Mouse (Mus musculus) kidney, postnatal 0 days (tissue): ENCODE data around the gene Rhbdf2. TPM values are rescaled to one million over a fixed set of nuclear protein-coding genes. Genes with fewer than 3 reads are reported as not detected.

Experiments
- ATAC-seq: fragments of 200-750 bp; cut with Nextera tagmentation; replicated peaks from 2 replicates; pipeline ENCODE4 v1.8.0; 2017; ENCODE audit warnings: low read depth, moderate number of reproducible peaks, moderate TSS enrichment, moderate library complexity; ENCODE audit not compliant: low FRiP score
- DNase-seq: peaks from one replicate; pipeline ENCODE4 v3.0.0-alpha.2; 2016; ENCODE audit warnings: low spot score
- H3K27ac ChIP-seq: fragments of 300-500 bp; sonication (generic); 2 replicates; pipeline ENCODE4 v1.5.1; 2014; ENCODE audit warnings: mild to moderate bottlenecking
- H3K27me3 ChIP-seq: fragments of 300-500 bp; sonication (generic); 2 replicates; pipeline ENCODE4 v1.6.1; 2014; ENCODE audit warnings: low read length, mixed read lengths; ENCODE audit not compliant: insufficient read depth
- H3K36me3 ChIP-seq: fragments of 300-500 bp; sonication (generic); 2 replicates; pipeline ENCODE4 v1.6.1; 2014; ENCODE audit warnings: low read length, mixed read lengths; ENCODE audit not compliant: insufficient read depth
- H3K4me1 ChIP-seq: fragments of 300-500 bp; sonication (generic); replicated peaks from 2 replicates; pipeline ENCODE4 v1.6.1; 2014; ENCODE audit warnings: antibody characterized with exemption, low read length, mixed read lengths; ENCODE audit not compliant: insufficient read depth
- H3K4me2 ChIP-seq: fragments of 300-500 bp; sonication (generic); 2 replicates; pipeline ENCODE4 v1.6.1; 2014; ENCODE audit warnings: mild to moderate bottlenecking, low read length, moderate library complexity, mixed read lengths
- H3K4me3 ChIP-seq: fragments of 300-500 bp; sonication (generic); replicated peaks from 2 replicates; pipeline ENCODE4 v1.5.1; 2014; ENCODE audit warnings: low read depth, low read length
- H3K9ac ChIP-seq: fragments of 300-500 bp; sonication (generic); 2 replicates; pipeline ENCODE4 v1.6.1; 2014; ENCODE audit warnings: low read depth, low read length
- H3K9me3 ChIP-seq: fragments of 300-500 bp; sonication (generic); replicated peaks from 2 replicates; pipeline ENCODE4 v1.6.1; 2016; ENCODE audit warnings: low read length, inconsistent platforms, mixed read lengths
- CTCF ChIP-seq: IDR thresholded peaks from 2 replicates; pipeline ENCODE4 v1.5.1; 2016; ENCODE audit warnings: antibody characterized with exemption, low read depth, mild to moderate bottlenecking, moderate library complexity
- WGBS: fragments of 180-500 bp; shearing (Covaris S2); extraction: QIAGEN DNeasy Blood & Tissue Kit; methylation state at CpG from one replicate; pipeline ENCODE4 v1.1.7; 2014; 5-methylcytosine and 5-hydroxymethylcytosine counted together
- polyA plus RNA-seq: library from polyadenylated mRNA; unstranded; fragments of >200 nt; fragmentation: Nextera tagmentation; extraction: Ambion mirVana; gene quantifications from 2 replicates; pipeline ENCODE4 v1.2.1, GENCODE M21; 2015

Rhbdf2 gene
- polyA plus RNA-seq, 1 experiment from 2014 or later: 9.0 TPM

DNA sequence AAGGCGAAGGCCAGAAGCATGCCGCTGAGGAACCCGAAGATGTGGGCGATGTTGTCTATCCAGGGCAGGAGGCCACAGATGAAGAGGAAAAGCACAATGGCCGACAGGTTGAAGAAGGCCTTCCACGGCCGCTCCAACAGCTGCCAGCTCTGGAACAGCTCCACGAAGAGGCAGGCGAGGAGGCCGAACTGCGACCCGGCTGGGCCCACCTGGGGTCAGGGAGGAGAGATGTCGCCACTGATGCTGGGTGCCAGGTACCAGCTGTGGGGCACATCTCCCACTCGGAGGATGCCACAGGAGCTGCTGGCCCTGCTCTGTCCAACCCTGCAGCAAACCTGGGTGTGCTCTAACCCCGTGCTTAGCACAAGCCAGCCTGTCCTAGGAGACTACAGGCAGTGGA lies 27.6 kb downstream of the Rhbdf2 start:
- no peak for ATAC-seq
- H3K4me2 ChIP-seq: no peak overlapping the region
- H3K27me3 ChIP-seq: no peaks in the 10 kb centered on the region
- no peak for DNase-seq
- H3K4me3 ChIP-seq: no peak overlapping the region
- peaks cover 35% of the 10 kb centered on the region; the same call in 1 of the 2 replicates for H3K36me3 ChIP-seq
- H3K27ac ChIP-seq: no peak overlapping the region
- H3K4me1 ChIP-seq: no peaks in the 10 kb centered on the region
- no peak overlapping the region for H3K9ac ChIP-seq
- no peak for TF ChIP-seq CTCF
- H3K9me3 ChIP-seq: no peaks in the 10 kb centered on the region
- 90% methylated on average over 15 of the region's 15 CpGs for WGBS

GRCm38 (mm10) chr11:116598193-116598592 lies 28.6 kb downstream of the Rhbdf2 start:
- H3K27ac ChIP-seq: no peak overlapping the region
- H3K4me1 ChIP-seq: no peaks in the 10 kb centered on the region
- H3K4me3 ChIP-seq: no peak overlapping the region
- no peak overlapping the region for H3K4me2 ChIP-seq
- no peak overlapping the region for H3K9ac ChIP-seq
- WGBS: 88% methylated on average over 8 of the region's 8 CpGs
- ATAC-seq (no peak), DNase-seq (no peak)
- no peaks in the 10 kb centered on the region for H3K27me3 ChIP-seq
- TF ChIP-seq CTCF: no peak
- no peaks in the 10 kb centered on the region for H3K9me3 ChIP-seq
- peaks cover 25% of the 10 kb centered on the region; the same call in 1 of the 2 replicates for H3K36me3 ChIP-seq

DNA sequence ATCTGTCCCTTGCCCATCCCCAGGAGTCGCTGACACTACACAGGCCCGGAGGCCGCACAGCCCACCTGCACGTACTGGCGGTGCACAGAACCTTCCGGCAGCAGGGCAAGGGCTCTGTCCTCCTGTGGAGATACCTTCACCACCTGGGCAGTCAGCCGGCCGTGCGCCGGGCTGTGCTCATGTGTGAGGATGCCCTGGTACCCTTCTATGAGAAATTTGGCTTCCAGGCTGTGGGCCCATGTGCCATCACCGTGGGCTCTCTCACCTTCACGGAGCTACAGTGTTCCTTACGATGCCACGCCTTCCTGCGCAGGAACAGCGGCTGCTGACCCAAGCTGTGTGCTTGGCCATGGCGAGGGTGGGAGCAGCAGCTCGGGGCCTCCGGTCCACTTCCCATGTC lies 30.1 kb downstream of the Rhbdf2 start:
- ATAC-seq: no peak
- 86% methylated on average over 19 of the region's 19 CpGs for WGBS
- Histone ChIP-seq H3K4me3 (no peak overlapping the region), H3K4me1 (no peaks in the 10 kb centered on the region), H3K36me3 (peaks cover 21% of the 10 kb centered on the region; the same call in 1 of the 2 replicates), H3K4me2 (no peak overlapping the region), H3K27ac (no peak overlapping the region), H3K9ac (no peak overlapping the region), H3K27me3 (no peaks in the 10 kb centered on the region), H3K9me3 (no peaks in the 10 kb centered on the region)
- no peak for TF ChIP-seq CTCF
- no peak for DNase-seq

DNA sequence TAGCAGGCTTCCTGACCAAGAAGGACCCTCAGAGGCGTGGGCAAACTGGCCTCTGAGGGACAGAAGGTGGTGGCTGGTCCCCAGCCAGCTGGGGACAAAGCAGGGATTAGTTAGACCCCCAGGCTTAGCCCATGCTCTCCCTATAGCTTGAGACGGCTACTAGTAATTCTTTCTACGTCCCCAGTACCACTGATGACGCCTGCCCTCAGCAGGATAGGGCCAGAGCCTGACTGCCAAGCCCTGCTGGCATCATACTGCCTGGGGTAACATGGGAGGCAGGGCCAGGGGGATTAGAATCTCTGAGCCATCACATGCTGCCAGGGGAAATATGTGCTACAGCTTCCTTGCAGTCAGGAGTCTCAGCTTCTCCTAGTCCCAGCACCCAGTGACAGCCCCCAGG lies 33.5 kb downstream of the Rhbdf2 start:
- no peaks in the 10 kb centered on the region for H3K27me3 ChIP-seq
- H3K9ac ChIP-seq: no peak overlapping the region
- 89% methylated on average over 4 of the region's 4 CpGs for WGBS
- no peaks in the 10 kb centered on the region for H3K9me3 ChIP-seq
- H3K4me1 ChIP-seq: no peaks in the 10 kb centered on the region
- 0 out of 2 replicates have a peak, but pooled peaks cover 3% of the 10 kb centered on the region for H3K36me3 ChIP-seq
- ATAC-seq (no peak), DNase-seq (no peak)
- TF ChIP-seq CTCF: no peak
- H3K4me2 ChIP-seq: no peak overlapping the region
- H3K4me3 ChIP-seq: no peak overlapping the region
- no peak overlapping the region for H3K27ac ChIP-seq

DNA sequence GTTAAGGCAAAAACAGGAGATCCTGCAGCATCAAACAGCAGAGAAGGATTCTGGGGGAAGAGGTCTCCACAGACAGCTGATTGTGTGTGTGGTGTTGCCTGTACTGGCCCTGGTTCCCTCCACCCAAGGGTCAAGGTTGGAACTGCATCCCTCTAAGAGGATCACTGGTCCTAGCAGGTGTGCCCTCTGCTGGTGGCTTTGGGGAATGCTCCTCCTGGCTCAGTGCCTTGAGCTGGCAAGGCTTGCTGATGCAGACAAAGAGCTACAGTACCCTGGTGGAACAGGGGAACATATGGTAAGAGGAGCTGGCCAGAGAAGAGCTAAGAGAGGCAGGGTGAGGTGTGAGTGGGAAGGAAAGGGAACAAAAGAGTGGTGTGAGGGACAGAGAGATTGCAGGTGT lies 34.4 kb downstream of the Rhbdf2 start:
- H3K9ac ChIP-seq: no peak overlapping the region
- DNase-seq: peak; percentile 91
- H3K27me3 ChIP-seq: no peaks in the 10 kb centered on the region
- no peak overlapping the region for H3K4me3 ChIP-seq
- no peak overlapping the region for H3K27ac ChIP-seq
- no peaks in the 10 kb centered on the region for H3K36me3 ChIP-seq
- no peak overlapping the region for H3K4me2 ChIP-seq
- no peaks in the 10 kb centered on the region for H3K4me1 ChIP-seq
- H3K9me3 ChIP-seq: no peaks in the 10 kb centered on the region
- TF ChIP-seq CTCF: peak; percentile 99
- ATAC-seq: peak; percentile 76

GRCm38 (mm10) chr11:116591621-116592020 lies 35.2 kb downstream of the Rhbdf2 start:
- TF ChIP-seq CTCF: no peak
- 78% methylated on average over 4 of the region's 4 CpGs for WGBS
- Histone ChIP-seq H3K9ac (no peak overlapping the region), H3K27me3 (no peaks in the 10 kb centered on the region), H3K9me3 (no peaks in the 10 kb centered on the region), H3K4me2 (no peak overlapping the region), H3K36me3 (no peaks in the 10 kb centered on the region), H3K27ac (no peak overlapping the region), H3K4me1 (no peaks in the 10 kb centered on the region), H3K4me3 (no peak overlapping the region)
- no peak for ATAC-seq
- no peak for DNase-seq

- ATAC-seq (no peak), DNase-seq (no peak)
- TF ChIP-seq CTCF: no peak
- H3K27me3 ChIP-seq: no peaks in the 10 kb centered on the region
- H3K36me3 ChIP-seq: no peaks in the 10 kb centered on the region
- no peak overlapping the region for H3K4me2 ChIP-seq
- 59% methylated on average over 8 of the region's 8 CpGs for WGBS
- no peaks in the 10 kb centered on the region for H3K9me3 ChIP-seq
- H3K4me1 ChIP-seq: no peaks in the 10 kb centered on the region
- no peak overlapping the region for H3K9ac ChIP-seq
- no peak overlapping the region for H3K4me3 ChIP-seq
- no peak overlapping the region for H3K27ac ChIP-seq
Measured at GRCm38 (mm10) chr11:116589574-116589973, 37.2 kb downstream of the Rhbdf2 start.
